ENCODE assay signal across 21 mouse cellular contexts in genomic region chrX:41389079-41389478, GRCm38 (mm10).
"Had no signal": no experiment of that assay in that cellular context is flagged by ENCODE, and none has a peak within 500 bp of the region (broad histone marks: within the 10 kb centered on the region; RNA-seq: fewer than 3 reads in every experiment).

No protein-coding gene starts in this region.

- H3K9ac ChIP-seq: limb, embryonic 12.5 days; limb, embryonic 15.5 days; liver, embryonic 14.5 days; liver, postnatal 0 days; lung, embryonic 15.5 days; midbrain, embryonic 12.5 days; midbrain, embryonic 15.5 days; neural tube, embryonic 12.5 days; neural tube, embryonic 15.5 days; stomach, embryonic 15.5 days had no signal

- DNase-seq: kidney, adult 9 months; kidney, postnatal 14 days; kidney, postnatal 4 days; left cerebral cortex, postnatal 4 days; liver, postnatal 0 days; lung, postnatal 10 days; lung, postnatal 36 days; right cerebral cortex, adult 18-20 months; right cerebral cortex, postnatal 14 days; right cerebral cortex, postnatal 4 days; thymus, postnatal 36 days had no signal

- H3K9me3 ChIP-seq: limb, embryonic 12.5 days; limb, embryonic 15.5 days; lung, embryonic 15.5 days; midbrain, embryonic 12.5 days; midbrain, embryonic 15.5 days; neural tube, embryonic 12.5 days; neural tube, embryonic 15.5 days; stomach, embryonic 15.5 days had no signal

- H3K27ac ChIP-seq: limb, embryonic 12.5 days; limb, embryonic 15.5 days; liver, embryonic 14.5 days; lung, embryonic 15.5 days; midbrain, embryonic 12.5 days; midbrain, embryonic 15.5 days; neural tube, embryonic 12.5 days; neural tube, embryonic 15.5 days; stomach, embryonic 15.5 days had no signal

- H3K27me3 ChIP-seq: limb, embryonic 12.5 days; limb, embryonic 15.5 days; lung, embryonic 15.5 days; midbrain, embryonic 12.5 days; midbrain, embryonic 15.5 days; neural tube, embryonic 12.5 days; neural tube, embryonic 15.5 days; stomach, embryonic 15.5 days had no signal

- H3K4me3 ChIP-seq: limb, embryonic 12.5 days; limb, embryonic 15.5 days; lung, embryonic 15.5 days; midbrain, embryonic 12.5 days; midbrain, embryonic 15.5 days; neural tube, embryonic 12.5 days; neural tube, embryonic 15.5 days; stomach, embryonic 15.5 days had no signal

- H3K36me3 ChIP-seq: limb, embryonic 12.5 days; limb, embryonic 15.5 days; lung, embryonic 15.5 days; midbrain, embryonic 12.5 days; midbrain, embryonic 15.5 days; neural tube, embryonic 12.5 days; neural tube, embryonic 15.5 days; stomach, embryonic 15.5 days had no signal

- ATAC-seq: liver, postnatal 0 days; midbrain, embryonic 15.5 days had no signal

- H3K4me1 ChIP-seq: limb, embryonic 12.5 days; limb, embryonic 15.5 days; lung, embryonic 15.5 days; midbrain, embryonic 12.5 days; midbrain, embryonic 15.5 days; neural tube, embryonic 12.5 days; neural tube, embryonic 15.5 days; stomach, embryonic 15.5 days had no signal

- H3K4me2 ChIP-seq: limb, embryonic 12.5 days; limb, embryonic 15.5 days; liver, embryonic 11.5 days; lung, embryonic 15.5 days; midbrain, embryonic 12.5 days; midbrain, embryonic 15.5 days; neural tube, embryonic 12.5 days; neural tube, embryonic 15.5 days; stomach, embryonic 15.5 days had no signal
